Mouse (Mus musculus) G1E (cell line): Measurements from ENCODE around the gene Arl10. TPM values are rescaled to one million over a fixed set of nuclear protein-coding genes. Genes with fewer than 3 reads are reported as not detected.

ENCODE experiments used
- ATAC-seq: 2 replicates; pipeline ENCODE4 v1.8.0; 2016; ENCODE audit warnings: mild to moderate bottlenecking; ENCODE audit not compliant: insufficient number of reproducible peaks, poor library complexity, low FRiP score, severe bottlenecking; ENCODE audit errors: extremely low read depth
- DNase-seq: peaks from one replicate; pipeline ENCODE4 v3.0.0; 2012; ENCODE audit warnings: low spot score
- H3K27me3 ChIP-seq: 2 replicates; pipeline ENCODE4 v1.6.1; 2012; ENCODE audit warnings: mild to moderate bottlenecking, low read length, inconsistent platforms; ENCODE audit not compliant: insufficient read depth
- H3K36me3 ChIP-seq: replicated peaks from 2 replicates; pipeline ENCODE3; 2012; ENCODE audit warnings: mild to moderate bottlenecking, inconsistent platforms
- H3K4me1 ChIP-seq: 2 replicates; pipeline ENCODE4 v1.6.1; 2012; ENCODE audit warnings: low read depth, low read length, inconsistent platforms, mixed read lengths; ENCODE audit not compliant: insufficient read depth
- H3K4me3 ChIP-seq: 2 replicates; pipeline ENCODE4 v1.5.1; 2012; ENCODE audit warnings: low read depth, mild to moderate bottlenecking, inconsistent platforms, low read length, moderate library complexity, mixed read lengths
- H3K9me3 ChIP-seq: replicated peaks from 2 replicates; pipeline ENCODE4 v1.6.1; 2012; ENCODE audit warnings: inconsistent platforms
- CTCF ChIP-seq: IDR thresholded peaks from 2 replicates; pipeline ENCODE4 v1.5.1; 2012; ENCODE audit warnings: low read depth, low read length, inconsistent platforms, mixed read lengths
- GATA1 ChIP-seq: IDR thresholded peaks from 2 replicates; pipeline ENCODE4 v1.6.1; 2012; ENCODE audit warnings: borderline replicate concordance, low read length, inconsistent platforms, mixed read lengths
- GATA2 ChIP-seq: IDR thresholded peaks from 2 replicates; pipeline ENCODE4 v1.6.1; 2012; ENCODE audit warnings: low read depth, low read length, inconsistent platforms, borderline replicate concordance
- POLR2AphosphoS5 ChIP-seq: IDR thresholded peaks from 2 replicates; pipeline ENCODE4 v1.6.1; 2012; ENCODE audit warnings: low read depth, low read length, inconsistent platforms; ENCODE audit not compliant: insufficient replicate concordance
- TAL1 ChIP-seq: conservative IDR thresholded peaks from 2 replicates; pipeline ENCODE4 v1.6.1; 2012; ENCODE audit warnings: low read depth, low read length, inconsistent platforms, mixed read lengths
- polyA plus RNA-seq: library from polyadenylated mRNA; stranded (reverse); fragments of >175 nt; gene quantifications from 2 replicates; pipeline ENCODE4 v1.2.3, GENCODE M21; 2012
- total RNA-seq, 2 experiments: library from RNA; stranded (forward) in 1 of 2; stranded (reverse) in 1 of 2; fragments of 200-1000 nt in 1 of 2; fragments of >200 nt in 1 of 2; fragmentation: Nextera tagmentation in 1 of 2; gene quantifications; 2 replicates each; pipeline ENCODE4 v1.2.3; 2014 to 2017

Gene Arl10
- total and polyA plus RNA-seq, 3 experiments = 11.8 to 20.8 (median 14.3) TPM

- Histone ChIP-seq H3K27me3 (no peaks in the 10 kb centered on the region), H3K4me1 (peaks cover 43% of the 10 kb centered on the region), H3K36me3 (peaks cover 70% of the 10 kb centered on the region), H3K9me3 (no peaks in the 10 kb centered on the region), H3K4me3 (no peak overlapping the region; the same call in 1 of the 2 replicates)
- no peak for DNase-seq
- TF ChIP-seq CTCF (no peak), GATA2 (no peak), TAL1 (no peak), GATA1 (no peak), POLR2AphosphoS5 (no peak)
- no peak for ATAC-seq
Observed at GRCm38 (mm10) chr13:54591776-54592356, 17.1 kb downstream of the Arl10 start.

GRCm38 (mm10) chr13:54593617-54594016 lies 18.8 kb downstream of the Arl10 start:
- Histone ChIP-seq H3K4me3 (no peak overlapping the region), H3K4me1 (peaks cover 37% of the 10 kb centered on the region), H3K27me3 (no peaks in the 10 kb centered on the region), H3K9me3 (no peaks in the 10 kb centered on the region), H3K36me3 (peaks cover 70% of the 10 kb centered on the region)
- DNase-seq (no peak), ATAC-seq (no peak)
- no peak for TF ChIP-seq GATA2
- TF ChIP-seq TAL1 = no peak
- TF ChIP-seq GATA1 = no peak
- no peak for TF ChIP-seq CTCF
- no peak for TF ChIP-seq POLR2AphosphoS5

GRCm38 (mm10) chr13:54596107-54596690 lies 21.4 kb downstream of the Arl10 start:
- H3K36me3 ChIP-seq = peaks cover 86% of the 10 kb centered on the region
- DNase-seq (no peak), ATAC-seq (no peak)
- peaks cover 26% of the 10 kb centered on the region for H3K4me1 ChIP-seq
- TF ChIP-seq TAL1 (no peak), GATA2 (no peak), CTCF (no peak), GATA1 (no peak), POLR2AphosphoS5 (no peak)
- H3K27me3 ChIP-seq = no peaks in the 10 kb centered on the region
- H3K4me3 ChIP-seq = no peak overlapping the region
- no peaks in the 10 kb centered on the region for H3K9me3 ChIP-seq

GRCm38 (mm10) chr13:54596870-54597269 lies 22.1 kb downstream of the Arl10 start:
- H3K36me3 ChIP-seq = peaks cover 86% of the 10 kb centered on the region
- DNase-seq (no peak), ATAC-seq (no peak)
- peaks cover 20% of the 10 kb centered on the region for H3K4me1 ChIP-seq
- H3K9me3 ChIP-seq = no peaks in the 10 kb centered on the region
- H3K27me3 ChIP-seq = no peaks in the 10 kb centered on the region
- no peak overlapping the region for H3K4me3 ChIP-seq
- TF ChIP-seq TAL1 (no peak), GATA1 (no peak), GATA2 (no peak), POLR2AphosphoS5 (no peak), CTCF (no peak)

GRCm38 (mm10) chr13:54598622-54599143 lies 23.9 kb downstream of the Arl10 start:
- ATAC-seq (no peak), DNase-seq (no peak)
- Histone ChIP-seq H3K4me3 (no peak overlapping the region), H3K36me3 (peaks cover 85% of the 10 kb centered on the region), H3K9me3 (no peaks in the 10 kb centered on the region), H3K27me3 (no peaks in the 10 kb centered on the region), H3K4me1 (peaks cover 13% of the 10 kb centered on the region; the same call in 1 of the 2 replicates)
- no peak for TF ChIP-seq POLR2AphosphoS5
- TF ChIP-seq GATA2 = no peak
- TF ChIP-seq TAL1 = no peak
- TF ChIP-seq CTCF = no peak
- no peak for TF ChIP-seq GATA1

GRCm38 (mm10) chr13:54602639-54603111 lies 27.9 kb downstream of the Arl10 start:
- H3K4me1 ChIP-seq = peaks cover 5% of the 10 kb centered on the region; the same call in 1 of the 2 replicates
- TF ChIP-seq GATA2 (no peak), TAL1 (no peak), POLR2AphosphoS5 (no peak), GATA1 (no peak), CTCF (no peak)
- ATAC-seq (no peak), DNase-seq (no peak)
- no peak overlapping the region for H3K4me3 ChIP-seq
- H3K36me3 ChIP-seq = peaks cover 80% of the 10 kb centered on the region
- no peaks in the 10 kb centered on the region for H3K9me3 ChIP-seq
- H3K27me3 ChIP-seq = no peaks in the 10 kb centered on the region
